Mouse (Mus musculus) testis, adult 2 months (tissue): Measurements from ENCODE around the gene Gucd1. TPM values are rescaled to one million over a fixed set of nuclear protein-coding genes. Genes with fewer than 3 reads are reported as not detected.
"Not testable (repeated sequence)": the region's sequence is repeated elsewhere in the genome, so short reads cannot be mapped to it uniquely, and the experiment has no call there.

Experiments used
- H3K27ac ChIP-seq: fragments of 200-500 bp; 2 replicates; pipeline ENCODE4 v1.5.1; 2012; ENCODE audit warnings: low read depth, low read length; ENCODE audit not compliant: control insufficient read depth, insufficient read depth
- H3K27me3 ChIP-seq: fragments of 200-500 bp; 2 replicates; pipeline ENCODE4 v1.6.1; 2012; ENCODE audit warnings: mild to moderate bottlenecking, low read length, moderate library complexity; ENCODE audit not compliant: control insufficient read depth, insufficient read depth
- H3K36me3 ChIP-seq: fragments of 200-500 bp; 2 replicates; pipeline ENCODE4 v1.6.1; 2012; ENCODE audit warnings: mild to moderate bottlenecking, low read length; ENCODE audit not compliant: control insufficient read depth, insufficient read depth
- H3K4me1 ChIP-seq: fragments of 200-500 bp; 2 replicates; pipeline ENCODE4 v1.6.1; 2012; ENCODE audit warnings: low read length; ENCODE audit not compliant: control insufficient read depth, insufficient read depth
- H3K4me3 ChIP-seq: fragments of 200-500 bp; 2 replicates; pipeline ENCODE4 v1.5.1; 2012; ENCODE audit warnings: low read depth, mild to moderate bottlenecking, low read length, moderate library complexity, mixed read lengths; ENCODE audit not compliant: control insufficient read depth
- CTCF ChIP-seq: fragments of 200-500 bp; IDR thresholded peaks from 2 replicates; pipeline ENCODE4 v1.5.1; 2012; ENCODE audit warnings: low read depth, mild to moderate bottlenecking, inconsistent platforms, low read length, moderate library complexity; ENCODE audit not compliant: control insufficient read depth, insufficient read depth, insufficient replicate concordance
- POLR2A ChIP-seq: fragments of 200-500 bp; IDR thresholded peaks from 2 replicates; pipeline ENCODE4 v1.6.1; 2012; ENCODE audit warnings: low read depth, mild to moderate bottlenecking, inconsistent platforms, low read length, moderate library complexity; ENCODE audit not compliant: control insufficient read depth
- polyA plus RNA-seq: library from polyadenylated mRNA; depleted of rRNA; stranded (reverse); fragments of >200 nt; gene quantifications from 2 replicates; pipeline ENCODE4 v1.2.3, GENCODE M21; 2012

Gucd1 gene
- polyA plus RNA-seq, 1 experiment = 15.1 TPM

DNA sequence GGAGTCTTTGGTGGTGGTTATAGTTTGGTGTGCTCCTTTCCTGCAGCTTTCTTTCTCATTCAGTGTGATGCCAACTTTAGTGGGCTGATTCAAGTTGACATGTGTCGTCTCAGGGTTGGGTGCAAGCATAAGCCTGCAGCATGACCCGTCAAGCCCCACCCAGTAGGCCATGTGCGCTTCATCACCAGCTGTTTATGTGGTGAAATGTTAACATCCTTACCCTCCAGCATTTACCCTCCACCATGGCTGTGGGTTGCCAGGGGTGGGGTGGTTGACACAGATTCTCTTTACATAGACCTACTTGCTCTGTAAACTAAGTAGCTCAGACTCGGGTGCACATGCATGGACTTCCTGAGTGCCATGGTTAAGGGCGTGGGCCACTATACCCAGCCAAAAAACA, 18.4 kb upstream of the Gucd1 start:
- Histone ChIP-seq H3K4me3 (no peak overlapping the region), H3K27me3 (no peaks in the 10 kb centered on the region), H3K4me1 (no peaks in the 10 kb centered on the region), H3K36me3 (peaks cover 5% of the 10 kb centered on the region), H3K27ac (no peak overlapping the region)
- no peak for TF ChIP-seq CTCF
- no peak for TF ChIP-seq POLR2A

DNA sequence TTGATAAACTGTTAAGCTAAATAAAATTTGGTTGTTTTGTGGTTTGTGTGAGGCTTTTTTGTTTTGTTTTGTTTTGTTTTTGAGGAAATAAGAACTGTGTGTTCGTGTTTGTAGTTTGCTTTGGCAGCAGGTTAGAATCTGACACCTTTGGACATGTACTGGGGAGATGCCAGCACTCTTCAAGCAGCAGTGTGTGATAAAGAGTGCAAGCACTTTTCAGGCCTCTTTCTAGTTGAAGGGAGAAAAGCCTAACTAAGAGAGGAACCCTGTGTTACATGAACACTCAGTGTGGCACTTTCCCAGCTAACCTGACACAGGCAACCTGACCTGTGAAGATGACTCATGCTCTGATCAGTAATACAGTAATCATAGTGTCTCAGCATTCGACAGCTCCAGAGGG, 17.7 kb upstream of the Gucd1 start:
- peaks cover 5% of the 10 kb centered on the region for H3K36me3 ChIP-seq
- TF ChIP-seq POLR2A (no peak), CTCF (no peak)
- H3K27me3 ChIP-seq = no peaks in the 10 kb centered on the region
- no peak overlapping the region for H3K4me3 ChIP-seq
- no peak overlapping the region for H3K27ac ChIP-seq
- no peaks in the 10 kb centered on the region; the same call in 1 of the 2 replicates for H3K4me1 ChIP-seq

DNA sequence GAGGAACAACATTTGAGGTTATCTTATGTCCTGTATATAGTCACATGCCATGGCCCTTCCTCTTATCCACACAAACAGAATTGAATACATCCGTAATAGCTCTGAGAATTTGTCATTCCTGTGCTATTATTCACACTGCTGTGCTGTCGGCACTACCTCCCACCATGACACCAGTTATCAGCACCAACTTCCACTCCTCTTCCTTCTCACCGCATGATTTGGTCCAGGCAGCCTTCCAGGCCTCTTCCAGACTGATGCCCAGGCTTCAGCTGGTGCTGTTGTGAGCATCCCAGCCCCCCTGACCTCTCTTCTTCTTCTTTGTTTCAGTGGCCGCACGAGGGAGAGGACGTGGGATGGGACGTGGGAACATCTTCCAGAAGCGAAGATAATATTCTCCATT, 17.2 kb upstream of the Gucd1 start:
- Histone ChIP-seq H3K27me3 (no peaks in the 10 kb centered on the region), H3K27ac (no peak overlapping the region), H3K4me3 (no peak overlapping the region), H3K36me3 (peaks cover 5% of the 10 kb centered on the region), H3K4me1 (no peaks in the 10 kb centered on the region; the same call in 1 of the 2 replicates)
- TF ChIP-seq CTCF (no peak), POLR2A (no peak)

DNA sequence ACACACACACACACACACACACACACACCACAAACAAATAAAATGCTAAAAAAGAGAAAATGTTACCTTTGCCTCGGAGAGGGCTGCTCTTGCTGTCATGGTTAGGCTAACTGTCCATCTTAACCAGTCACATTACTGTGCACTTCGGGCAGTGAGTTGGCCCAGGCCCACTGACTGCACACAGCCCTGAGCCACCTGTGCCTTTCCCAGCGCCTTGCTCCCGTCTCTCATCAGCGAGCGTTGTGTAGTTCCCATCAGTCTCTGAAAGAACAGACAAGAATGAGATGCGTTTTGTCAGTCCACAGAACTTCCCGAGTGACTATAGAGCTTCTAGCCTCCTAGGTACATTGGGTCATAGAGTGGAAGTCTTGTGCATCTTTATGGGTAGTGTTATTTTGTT, 16.4 kb upstream of the Gucd1 start:
- no peaks in the 10 kb centered on the region for H3K27me3 ChIP-seq
- H3K4me3 ChIP-seq = no peak overlapping the region
- peaks cover 5% of the 10 kb centered on the region for H3K36me3 ChIP-seq
- no peaks in the 10 kb centered on the region; the same call in 1 of the 2 replicates for H3K4me1 ChIP-seq
- no peak overlapping the region for H3K27ac ChIP-seq
- TF ChIP-seq CTCF (no peak), POLR2A (no peak)

GRCm38 (mm10) chr10:75531532-75532090, 13.8 kb upstream of the Gucd1 start:
- Histone ChIP-seq H3K4me3 (no peak overlapping the region), H3K27me3 (no peaks in the 10 kb centered on the region), H3K36me3 (peaks cover 5% of the 10 kb centered on the region), H3K4me1 (no peaks in the 10 kb centered on the region; the same call in 1 of the 2 replicates), H3K27ac (no peak overlapping the region)
- TF ChIP-seq POLR2A (no peak), CTCF (no peak)

- peaks cover 5% of the 10 kb centered on the region for H3K36me3 ChIP-seq
- no peaks in the 10 kb centered on the region for H3K27me3 ChIP-seq
- TF ChIP-seq POLR2A (no peak), CTCF (no peak)
- no peaks in the 10 kb centered on the region; the same call in 1 of the 2 replicates for H3K4me1 ChIP-seq
- peak overlapping the region; percentile 40 for H3K27ac ChIP-seq
- H3K4me3 ChIP-seq = peak overlapping the region; percentile 25; the same call in 1 of the 2 replicates
These were observed 12.6 kb upstream of the Gucd1 start for GRCm38 (mm10) chr10:75530322-75530721.

DNA sequence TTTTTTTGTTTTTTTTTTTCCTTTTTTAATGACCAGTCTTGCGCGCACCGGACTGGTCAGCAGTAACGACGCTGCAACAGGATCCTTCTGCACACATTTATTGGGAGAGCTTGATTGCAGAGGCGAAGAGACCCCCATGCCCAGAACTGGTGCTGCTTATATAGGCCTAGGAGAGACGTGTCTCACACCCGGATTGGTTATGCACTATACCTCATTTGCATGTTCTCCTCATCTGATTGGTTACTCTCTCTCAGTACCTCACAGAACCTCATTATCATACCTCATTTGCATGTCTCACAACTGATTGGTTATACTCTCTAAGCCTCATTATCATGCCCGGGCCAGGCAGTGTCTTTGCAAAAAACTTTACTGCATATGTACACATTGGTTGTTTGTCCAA, 7.7 kb upstream of the Gucd1 start:
- not testable (repeated sequence) for H3K4me1 ChIP-seq, H3K36me3 ChIP-seq, H3K4me3 ChIP-seq, H3K27ac ChIP-seq, H3K27me3 ChIP-seq

- peaks cover 2% of the 10 kb centered on the region for H3K36me3 ChIP-seq
- TF ChIP-seq CTCF (no peak), POLR2A (no peak)
These were observed 3.9 kb upstream of the Gucd1 start for GRCm38 (mm10) chr10:75521643-75522042.

More at GRCm38 (mm10) chr10:75521643-75522042, 3.9 kb upstream of the Gucd1 start:
- Histone ChIP-seq H3K4me3 (no peak overlapping the region), H3K27me3 (no peaks in the 10 kb centered on the region), H3K27ac (no peak overlapping the region), H3K4me1 (peaks cover 2% of the 10 kb centered on the region)
